Mouse (Mus musculus): ENCODE data around the gene Adgra1. TPM values are rescaled to one million over a fixed set of nuclear protein-coding genes. Genes with fewer than 3 reads are reported as not detected.

Gene Adgra1
- polyA plus RNA-seq, 1 experiment from 2014 or later: 26.5 TPM

DNA sequence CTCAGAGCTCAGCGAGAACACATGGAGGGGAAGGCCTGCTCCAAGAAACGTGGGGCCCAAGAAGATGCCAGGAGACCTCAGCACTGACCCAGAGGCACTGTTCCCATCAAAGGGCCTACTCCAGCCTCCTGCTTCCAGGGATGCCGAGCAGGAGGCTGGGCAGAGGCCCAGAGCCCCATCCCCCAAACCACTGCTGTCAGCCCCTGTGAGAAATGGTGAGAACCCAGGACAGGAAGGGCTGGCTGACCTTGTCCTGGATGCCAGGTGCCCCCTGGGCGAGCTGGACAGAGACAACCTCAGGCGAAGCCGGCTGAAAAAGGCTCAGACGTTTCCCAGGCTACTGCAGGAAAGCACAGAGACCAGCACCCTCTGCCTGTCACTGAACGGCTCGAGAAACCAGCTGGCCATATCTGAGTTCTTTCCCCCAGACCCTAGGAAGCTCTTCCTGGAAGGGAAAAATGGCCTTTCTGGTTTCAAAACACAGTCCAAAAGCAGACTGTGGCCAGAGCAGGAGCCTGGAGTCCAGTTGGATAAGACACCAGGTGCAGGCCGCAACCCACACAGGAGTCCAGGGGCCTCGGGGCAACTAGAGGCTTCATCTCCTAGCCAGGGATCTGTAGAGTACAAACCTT lies 76.3 kb downstream of the Adgra1 start:
- WGBS: 58% methylated on average over 11 of the region's 11 CpGs
- Histone ChIP-seq H3K4me2 (no peak overlapping the region), H3K27me3 (peaks cover 18% of the 10 kb centered on the region), H3K27ac (replicated peaks) (no peak overlapping the region), H3K9ac (no peak overlapping the region), H3K9me3 (no peaks in the 10 kb centered on the region), H3K4me3 (no peak overlapping the region), H3K4me1 (replicated peaks) (peaks cover 35% of the 10 kb centered on the region), H3K36me3 (no peaks in the 10 kb centered on the region; the same call in 1 of the 2 replicates)
- no peak for ATAC-seq (ENCODE audit: low FRiP score, low read depth)

DNA sequence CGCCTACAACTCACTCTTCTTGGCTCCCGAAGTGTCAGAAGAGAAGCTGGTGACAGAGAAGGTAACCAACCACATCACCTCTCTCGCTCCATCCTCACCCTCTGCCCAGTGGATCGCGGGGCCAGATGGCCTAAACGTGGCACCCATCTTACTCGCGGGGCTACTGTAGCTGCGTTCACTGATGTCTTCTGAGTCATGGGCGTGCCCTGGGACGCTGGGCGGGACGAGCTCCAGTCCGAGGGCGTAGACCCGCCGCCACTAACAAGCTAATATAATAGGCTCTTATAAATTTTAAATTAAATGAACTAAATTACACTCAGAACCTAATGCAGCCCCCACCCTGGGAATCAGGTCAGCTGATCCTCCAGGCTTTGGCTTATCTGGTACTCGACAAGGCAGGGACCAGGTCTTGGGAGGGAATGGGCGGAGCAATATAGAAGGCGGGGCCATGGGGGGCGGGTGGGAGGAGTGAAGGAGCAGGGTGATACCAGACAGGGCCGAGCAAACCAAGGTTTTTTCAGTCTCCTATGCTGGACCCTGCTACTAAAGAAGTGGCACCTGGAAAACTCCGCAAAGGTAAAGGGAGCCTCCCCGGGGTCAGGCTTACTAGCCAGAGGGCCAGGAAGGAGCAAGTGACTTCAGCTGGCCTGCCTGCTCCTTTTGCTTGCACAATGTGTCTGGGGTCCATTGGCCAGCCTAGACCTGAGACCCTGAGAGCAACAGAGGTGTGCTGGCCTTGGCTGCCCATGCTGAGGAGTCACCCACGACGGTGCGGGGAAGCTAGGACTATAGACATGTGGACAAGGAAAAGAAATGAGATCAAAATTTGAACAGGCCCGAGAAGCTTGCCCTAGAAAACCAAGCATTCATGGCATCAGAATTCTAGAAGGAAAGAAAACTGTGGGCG lies 80.4 kb downstream of the Adgra1 start:
- peak overlapping the region; percentile 51 for H3K4me2 ChIP-seq
- WGBS: 11% methylated on average over 29 of the region's 29 CpGs
- H3K9ac ChIP-seq: no peak overlapping the region
- no peaks in the 10 kb centered on the region; the same call in 1 of the 2 replicates for H3K36me3 ChIP-seq
- H3K27me3 ChIP-seq: peaks cover 18% of the 10 kb centered on the region
- no peak overlapping the region for H3K27ac ChIP-seq (replicated peaks)
- H3K9me3 ChIP-seq: no peaks in the 10 kb centered on the region
- H3K4me1 ChIP-seq (replicated peaks): peaks cover 25% of the 10 kb centered on the region
- peak; percentile 55; the same call in 1 of the 2 replicates for ATAC-seq (ENCODE audit: low FRiP score, low read depth)
- peak overlapping the region; percentile 22 for H3K4me3 ChIP-seq

DNA sequence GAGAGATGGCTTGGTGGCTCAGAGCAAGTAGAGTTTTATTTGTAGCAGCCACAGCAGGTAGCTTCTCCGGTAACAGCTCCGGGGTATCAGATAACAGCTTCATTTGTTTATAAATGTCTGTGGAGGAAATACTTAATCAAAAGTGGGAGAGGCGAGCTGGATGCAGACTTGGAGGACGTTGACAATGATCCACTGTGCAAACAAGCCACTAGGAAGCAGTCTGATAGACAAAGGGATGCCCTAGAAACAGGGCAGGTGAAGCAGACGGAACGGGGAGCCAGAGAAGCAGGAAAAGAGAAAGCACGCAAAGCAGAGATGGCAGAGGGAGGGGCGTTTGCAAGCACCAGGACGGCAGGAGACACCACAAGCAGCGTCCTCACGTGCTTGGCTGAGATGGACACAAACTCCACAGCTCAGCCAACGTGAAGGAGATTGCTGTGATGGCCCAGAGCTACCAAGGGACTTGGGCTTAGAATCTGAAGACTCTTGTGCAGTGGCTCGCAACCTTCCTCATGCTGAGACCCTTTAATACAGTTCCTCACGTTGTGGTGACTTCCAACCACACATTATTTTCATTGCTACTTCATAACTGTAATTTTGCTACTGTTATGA lies 81.8 kb downstream of the Adgra1 start:
- no peak overlapping the region for H3K9ac ChIP-seq
- no peak overlapping the region for H3K4me3 ChIP-seq
- H3K27ac ChIP-seq (replicated peaks): 0 out of 2 replicates have a peak overlapping the region, but pooled peaks have one; percentile 32
- H3K27me3 ChIP-seq: peaks cover 18% of the 10 kb centered on the region
- H3K4me2 ChIP-seq: peak overlapping the region; percentile 16; the same call in 1 of the 2 replicates
- no peak for ATAC-seq (ENCODE audit: low FRiP score, low read depth)
- 7% methylated on average over 14 of the region's 14 CpGs for WGBS
- H3K4me1 ChIP-seq (replicated peaks): peaks cover 15% of the 10 kb centered on the region
- no peaks in the 10 kb centered on the region; the same call in 1 of the 2 replicates for H3K36me3 ChIP-seq
- H3K9me3 ChIP-seq: no peaks in the 10 kb centered on the region

DNA sequence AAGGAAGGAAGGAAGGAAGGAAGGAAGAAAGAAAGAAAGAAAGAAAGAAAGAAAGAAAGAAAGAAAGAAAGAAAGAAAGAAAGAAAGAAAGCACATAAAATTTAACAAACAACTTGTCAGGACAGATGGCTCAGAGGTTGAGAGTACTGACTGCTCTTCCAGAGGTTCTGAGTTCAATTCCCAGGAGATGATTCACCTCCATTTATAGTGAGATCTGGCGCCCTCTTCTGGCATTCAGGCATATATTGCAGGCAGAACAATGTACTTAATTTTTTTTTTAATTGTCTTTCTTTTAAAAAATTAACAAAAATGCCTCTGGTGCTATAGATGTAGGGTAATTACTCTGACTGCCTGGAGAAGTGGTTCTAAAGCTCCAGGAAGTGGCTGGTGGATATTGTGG lies 82.4 kb downstream of the Adgra1 start:
- Histone ChIP-seq H3K27me3 (peaks cover 18% of the 10 kb centered on the region), H3K9me3 (no peaks in the 10 kb centered on the region), H3K4me3 (no peak overlapping the region), H3K4me2 (no peak overlapping the region), H3K27ac (replicated peaks) (no peak overlapping the region), H3K9ac (no peak overlapping the region), H3K36me3 (no peaks in the 10 kb centered on the region), H3K4me1 (replicated peaks) (peaks cover 15% of the 10 kb centered on the region)
- 0% methylated on average over 1 of the region's 1 CpGs for whole genome bisulfite sequencing
- ATAC-seq (ENCODE audit: low FRiP score, low read depth): no peak

DNA sequence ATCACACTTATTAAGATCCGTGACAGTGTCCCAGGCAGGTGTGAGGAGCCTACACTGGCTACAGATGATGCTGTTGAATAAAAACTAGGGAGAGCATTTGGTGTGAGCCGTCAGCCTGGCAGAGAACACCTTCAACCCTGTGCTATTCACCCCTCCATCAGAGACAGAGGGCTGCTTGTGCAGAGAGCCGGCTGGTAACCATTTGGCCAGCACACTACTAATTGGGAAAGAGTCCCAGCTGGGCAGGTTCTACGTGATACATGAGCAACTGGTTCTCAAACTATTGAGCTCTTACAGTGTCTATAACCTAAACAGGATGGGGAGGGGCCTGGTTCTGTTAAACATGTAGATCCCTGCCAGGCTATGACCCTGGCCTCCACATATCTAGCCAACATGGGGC lies 84.3 kb downstream of the Adgra1 start:
- 72% methylated on average over 4 of the region's 4 CpGs for WGBS
- no peak overlapping the region for H3K4me3 ChIP-seq
- no peak overlapping the region for H3K9ac ChIP-seq
- no peak for ATAC-seq (ENCODE audit: low FRiP score, low read depth)
- H3K4me2 ChIP-seq: no peak overlapping the region
- H3K4me1 ChIP-seq (replicated peaks): peaks cover 15% of the 10 kb centered on the region
- no peak overlapping the region for H3K27ac ChIP-seq (replicated peaks)
- H3K9me3 ChIP-seq: no peaks in the 10 kb centered on the region
- H3K27me3 ChIP-seq: peaks cover 15% of the 10 kb centered on the region
- H3K36me3 ChIP-seq: peaks cover 2% of the 10 kb centered on the region; the same call in 1 of the 2 replicates

Other genes starting within 250 kb of the Adgra1 start
- 2.3 and 3.1 TPM in 2 replicates for gene Cfap46, start 150.4 kb upstream of the Adgra1 start, polyA plus RNA-seq (2015; fragmentation: Nextera tagmentation; extraction: Ambion mirVana)
- gene Kndc1, start 60.5 kb downstream of the Adgra1 start, polyA plus RNA-seq (2015; fragmentation: Nextera tagmentation; extraction: Ambion mirVana): 14.6 and 18.1 TPM in 2 replicates
- not detected in 2 replicates for gene Utf1, start 109.6 kb downstream of the Adgra1 start, polyA plus RNA-seq (2015; fragmentation: Nextera tagmentation; extraction: Ambion mirVana)
- 0.68 and 0.97 TPM in 2 replicates for gene 6430531B16Rik, start 144.6 kb downstream of the Adgra1 start, polyA plus RNA-seq (2015; fragmentation: Nextera tagmentation; extraction: Ambion mirVana)
- 2.9 and 3.6 TPM in 2 replicates for gene Adam8, start 158.4 kb downstream of the Adgra1 start, polyA plus RNA-seq (2015; fragmentation: Nextera tagmentation; extraction: Ambion mirVana)
- gene Zfp511, start 202.2 kb downstream of the Adgra1 start, polyA plus RNA-seq (2015; fragmentation: Nextera tagmentation; extraction: Ambion mirVana): 48.1 and 56.8 TPM in 2 replicates
- gene Tubgcp2, start 202.5 kb downstream of the Adgra1 start, polyA plus RNA-seq (2015; fragmentation: Nextera tagmentation; extraction: Ambion mirVana): 53.3 and 56.6 TPM in 2 replicates
- 5.5 and 9.5 TPM in 2 replicates for gene Msx3, start 214.9 kb downstream of the Adgra1 start, polyA plus RNA-seq (2015; fragmentation: Nextera tagmentation; extraction: Ambion mirVana)
- gene Caly, start 248.4 kb downstream of the Adgra1 start, polyA plus RNA-seq (2015; fragmentation: Nextera tagmentation; extraction: Ambion mirVana): 279 and 296 TPM in 2 replicates

All from hindbrain, embryonic 15.5 days (tissue).